Mouse (Mus musculus) heart, postnatal 36 days (tissue): ENCODE results near the gene Cxcl16. TPM values are rescaled to one million over a fixed set of nuclear protein-coding genes. Genes with fewer than 3 reads are reported as not detected.
"Not testable (repeated sequence)": the region's sequence is repeated elsewhere in the genome, so short reads cannot be mapped to it uniquely, and the experiment has no call there.

ENCODE experiments used
- DNase-seq, 2 experiments: peaks; one replicate each; pipeline ENCODE4 v3.0.0; 2021 to 2022
- intact Hi-C: fragments of 180-260 bp; cut with DNase I; formaldehyde crosslinking; loops from one replicate; pipeline ENCODE4 v1.15.1; 2025
- total RNA-seq, 2 experiments: library from RNA; stranded (reverse); gene quantifications; 2 replicates each; pipeline ENCODE4 v1.2.3; 2021

Cxcl16 gene
- total RNA-seq = 10 to 100 TPM in 1 of 2 experiments, 1 to 10 TPM in 1; 9.6 to 10.9 TPM

- intact Hi-C loops = no loop called here
- peak; percentile 72 to 78 for DNase-seq
These were observed at the start of gene Cxcl16 for GRCm38 (mm10) chr11:70459601-70460101. TSS of gene Cxcl16 (minus strand) at chr11:70459984.

- no peak for DNase-seq
- intact Hi-C loops = loop anchor here (1.0 kb wide), 3 partner anchors 55 to 93 kb away; no protein-coding TSS in a partner anchor
These were observed 47.3 kb upstream of the Cxcl16 start for GRCm38 (mm10) chr11:70506962-70507515.

GRCm38 (mm10) chr11:70506385-70506784 is 46.6 kb upstream of the Cxcl16 start:
- intact Hi-C loops = loop anchor here (1.0 kb wide), 3 partner anchors 54 to 92 kb away; no protein-coding TSS in a partner anchor
- DNase-seq = peak; percentile 79 to 85

GRCm38 (mm10) chr11:70504970-70505369 is 45.2 kb upstream of the Cxcl16 start, which contains the start of gene Tm4sf5:
TSS of gene Tm4sf5 (plus strand) at chr11:70505244.
- intact Hi-C loops = no loop called here
- no peak for DNase-seq

GRCm38 (mm10) chr11:70502018-70502417 is 42.2 kb upstream of the Cxcl16 start:
- intact Hi-C loops = no loop called here
- no peak for DNase-seq

- DNase-seq = no peak
- intact Hi-C loops = no loop called here
These were observed 40.7 kb upstream of the Cxcl16 start for GRCm38 (mm10) chr11:70500476-70500812.

- peak in 1 of 2 experiments; percentile 29 for DNase-seq
- intact Hi-C loops = no loop called here
These were observed 40.0 kb upstream of the Cxcl16 start for GRCm38 (mm10) chr11:70499566-70500475.

GRCm38 (mm10) chr11:70489684-70490083 is 29.9 kb upstream of the Cxcl16 start:
- intact Hi-C loops = no loop called here
- no peak for DNase-seq

- intact Hi-C loops = no loop called here
- peak in 1 of 2 experiments; percentile 18 for DNase-seq
These were observed 29.4 kb upstream of the Cxcl16 start for GRCm38 (mm10) chr11:70489138-70489537.

- DNase-seq = no peak
- intact Hi-C loops = no loop called here
These were observed 28.0 kb upstream of the Cxcl16 start for GRCm38 (mm10) chr11:70487816-70488215.

GRCm38 (mm10) chr11:70485498-70485897 is 25.7 kb upstream of the Cxcl16 start:
- intact Hi-C loops = no loop called here
- DNase-seq = no peak

- DNase-seq = no peak
- intact Hi-C loops = no loop called here
These were observed 15.2 kb upstream of the Cxcl16 start for GRCm38 (mm10) chr11:70474872-70475534.

- DNase-seq, intact Hi-C loops: not testable (repeated sequence)
These were observed 13.5 kb upstream of the Cxcl16 start for GRCm38 (mm10) chr11:70473291-70473690.

- DNase-seq = no peak
- intact Hi-C loops = no loop called here
These were observed 12.9 kb upstream of the Cxcl16 start for GRCm38 (mm10) chr11:70472716-70473115.

- intact Hi-C loops = no loop called here
- DNase-seq = no peak
These were observed 10.0 kb upstream of the Cxcl16 start for GRCm38 (mm10) chr11:70469764-70470163.

GRCm38 (mm10) chr11:70467902-70468619 is 8.3 kb upstream of the Cxcl16 start:
- DNase-seq = no peak
- intact Hi-C loops = no loop called here

GRCm38 (mm10) chr11:70465824-70466223 is 6.0 kb upstream of the Cxcl16 start:
- peak in 1 of 2 experiments; percentile 52 for DNase-seq
- intact Hi-C loops = no loop called here

- DNase-seq = no peak
- intact Hi-C loops = no loop called here
These were observed 5.4 kb upstream of the Cxcl16 start for GRCm38 (mm10) chr11:70465211-70465610.

- DNase-seq = no peak
- intact Hi-C loops = no loop called here
These were observed 4.2 kb upstream of the Cxcl16 start for GRCm38 (mm10) chr11:70463970-70464369.
